Mouse (Mus musculus): ENCODE results near the gene Oxsm. TPM values are rescaled to one million over a fixed set of nuclear protein-coding genes. Genes with fewer than 3 reads are reported as not detected.

Oxsm gene
- polyA plus RNA-seq, 1 experiment from 2014 or later: 2.1 TPM

DNA sequence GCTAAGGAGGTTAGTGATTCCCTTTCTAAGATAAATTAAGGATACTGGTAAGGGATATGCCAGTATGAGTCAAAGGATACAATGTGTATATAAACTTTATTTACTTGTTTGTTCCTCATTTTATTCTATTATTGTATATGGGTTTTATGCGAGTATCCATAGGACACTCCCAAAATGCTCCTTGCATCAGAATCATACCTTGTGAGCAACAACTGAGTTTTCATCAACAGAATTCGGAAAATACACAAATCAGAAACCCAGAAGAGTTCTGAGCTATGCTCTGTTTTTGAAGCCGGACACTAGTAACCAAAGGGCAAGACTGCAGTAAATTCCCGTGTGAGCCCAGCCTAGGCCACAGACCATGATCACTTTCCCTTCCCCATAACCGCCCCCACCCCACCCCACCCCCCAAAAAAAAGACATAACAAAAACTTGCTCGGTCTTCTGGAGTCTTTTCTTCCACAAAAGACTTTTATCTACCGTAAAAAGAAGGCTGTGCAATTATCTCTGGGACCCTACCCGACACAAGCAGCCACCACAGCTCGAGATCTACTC lies 928 bp downstream of the Oxsm start:
- ATAC-seq (ENCODE audit: insufficient read depth): peak; percentile 32
- Histone ChIP-seq H3K36me3 (ENCODE audit: insufficient read depth) (no peaks in the 10 kb centered on the region), H3K4me1 (ENCODE audit: insufficient read depth) (peaks cover 11% of the 10 kb centered on the region), H3K4me2 (peak overlapping the region; percentile 86), H3K27me3 (ENCODE audit: insufficient read depth, low read length) (no peaks in the 10 kb centered on the region), H3K27ac (ENCODE audit: low read depth) (no peak overlapping the region), H3K9ac (peak overlapping the region; percentile 96), H3K4me3 (ENCODE audit: low read depth, low read length) (peak overlapping the region; percentile 67), H3K9me3 (ENCODE audit: low read depth, low read length) (no peaks in the 10 kb centered on the region)
- WGBS: 11% methylated on average over 9 of the region's 9 CpGs
- peak; percentile 5 for DNase-seq
- no peak for TF ChIP-seq CTCF (IDR thresholded peaks at IDR 0.05; ENCODE audit: low read depth)

- 66% methylated on average over 3 of the region's 3 CpGs for WGBS
- Histone ChIP-seq H3K4me1 (ENCODE audit: insufficient read depth) (peaks cover 13% of the 10 kb centered on the region), H3K4me2 (peak overlapping the region; percentile 86), H3K27me3 (ENCODE audit: insufficient read depth, low read length) (no peaks in the 10 kb centered on the region), H3K27ac (ENCODE audit: low read depth) (no peak overlapping the region), H3K36me3 (ENCODE audit: insufficient read depth) (no peaks in the 10 kb centered on the region), H3K9ac (no peak overlapping the region), H3K9me3 (ENCODE audit: low read depth, low read length) (no peaks in the 10 kb centered on the region), H3K4me3 (ENCODE audit: low read depth, low read length) (peak overlapping the region; percentile 67; the same call in 1 of the 2 replicates)
- ATAC-seq (ENCODE audit: insufficient read depth): no peak
- no peak for TF ChIP-seq CTCF (IDR thresholded peaks at IDR 0.05; ENCODE audit: low read depth)
- no peak for DNase-seq
Observed at GRCm38 (mm10) chr14:16248135-16248534, 1.5 kb downstream of the Oxsm start.

DNA sequence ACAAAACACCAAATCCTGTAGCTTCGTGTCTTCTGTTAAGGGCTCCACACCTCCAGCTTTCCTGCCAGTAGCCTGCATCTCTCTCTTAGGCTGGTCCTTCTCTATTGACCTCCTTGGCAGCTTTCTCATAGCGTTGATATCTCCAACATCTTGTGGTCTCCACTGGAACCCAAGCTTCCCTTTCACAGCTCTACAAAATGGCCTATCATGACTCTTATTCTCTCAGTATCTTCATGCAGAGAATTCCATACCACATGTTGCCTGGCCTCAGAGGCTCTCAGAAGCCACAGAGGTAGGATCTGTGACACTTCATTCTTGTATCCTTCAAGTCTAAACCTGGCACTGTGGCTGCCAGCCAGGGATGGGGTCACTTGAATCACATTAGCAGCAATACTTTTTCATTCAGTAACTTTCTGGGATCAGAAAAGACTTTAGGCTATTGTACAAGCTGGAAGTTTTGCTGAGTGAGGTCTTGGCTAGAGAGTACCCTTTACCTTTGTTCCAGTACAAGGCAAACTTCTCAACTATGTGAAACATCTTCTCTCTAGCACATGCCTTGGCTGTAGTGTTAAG lies 3.2 kb downstream of the Oxsm start:
- Histone ChIP-seq H3K9ac (no peak overlapping the region), H3K36me3 (ENCODE audit: insufficient read depth) (no peaks in the 10 kb centered on the region), H3K4me3 (ENCODE audit: low read depth, low read length) (no peak overlapping the region), H3K27ac (ENCODE audit: low read depth) (no peak overlapping the region), H3K9me3 (ENCODE audit: low read depth, low read length) (no peaks in the 10 kb centered on the region), H3K4me1 (ENCODE audit: insufficient read depth) (peaks cover 13% of the 10 kb centered on the region), H3K27me3 (ENCODE audit: insufficient read depth, low read length) (no peaks in the 10 kb centered on the region), H3K4me2 (no peak overlapping the region)
- no peak for ATAC-seq (ENCODE audit: insufficient read depth)
- DNase-seq: no peak
- no peak for TF ChIP-seq CTCF (IDR thresholded peaks at IDR 0.05; ENCODE audit: low read depth)
- WGBS: 82% methylated on average over 2 of the region's 2 CpGs

GRCm38 (mm10) chr14:16245127-16245526 lies 4.5 kb downstream of the Oxsm start:
- TF ChIP-seq CTCF (IDR thresholded peaks at IDR 0.05; ENCODE audit: low read depth): no peak
- H3K9ac ChIP-seq: no peak overlapping the region
- peaks cover 8% of the 10 kb centered on the region for H3K4me1 ChIP-seq (ENCODE audit: insufficient read depth)
- no peaks in the 10 kb centered on the region for H3K36me3 ChIP-seq (ENCODE audit: insufficient read depth)
- H3K4me2 ChIP-seq: no peak overlapping the region
- no peak for ATAC-seq (ENCODE audit: insufficient read depth)
- no peak for DNase-seq
- no peaks in the 10 kb centered on the region for H3K27me3 ChIP-seq (ENCODE audit: insufficient read depth, low read length)
- H3K4me3 ChIP-seq (ENCODE audit: low read depth, low read length): no peak overlapping the region
- WGBS: 44% methylated on average over 1 of the region's 1 CpGs
- H3K9me3 ChIP-seq (ENCODE audit: low read depth, low read length): no peaks in the 10 kb centered on the region
- H3K27ac ChIP-seq (ENCODE audit: low read depth): no peak overlapping the region

DNA sequence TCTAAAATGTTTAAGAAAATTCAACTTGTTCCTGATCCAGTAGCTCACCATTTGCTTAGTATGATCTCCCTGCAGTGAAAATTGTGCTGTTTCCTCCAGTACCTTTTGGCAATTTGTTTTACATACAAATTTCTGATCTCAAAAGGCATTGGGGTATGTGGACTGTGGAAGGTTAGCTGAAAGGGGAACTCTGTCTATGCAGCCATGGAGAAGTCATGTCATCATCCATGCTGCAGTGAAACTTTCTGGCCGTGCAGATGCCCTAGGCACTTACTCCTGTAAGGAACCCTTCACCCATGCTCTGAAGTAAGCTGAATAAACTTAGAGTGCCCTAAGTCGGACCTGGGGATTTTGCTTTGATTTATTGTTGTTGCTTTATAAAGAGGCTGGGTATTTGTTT lies 5.2 kb downstream of the Oxsm start:
- Histone ChIP-seq H3K27ac (ENCODE audit: low read depth) (peak overlapping the region; percentile 42; the same call in 1 of the 2 replicates), H3K36me3 (ENCODE audit: insufficient read depth) (no peaks in the 10 kb centered on the region), H3K27me3 (ENCODE audit: insufficient read depth, low read length) (no peaks in the 10 kb centered on the region), H3K4me1 (ENCODE audit: insufficient read depth) (peaks cover 4% of the 10 kb centered on the region; the same call in 1 of the 2 replicates), H3K4me2 (peak overlapping the region; percentile 66), H3K9me3 (ENCODE audit: low read depth, low read length) (no peaks in the 10 kb centered on the region), H3K4me3 (ENCODE audit: low read depth, low read length) (no peak overlapping the region), H3K9ac (no peak overlapping the region)
- ATAC-seq (ENCODE audit: insufficient read depth): no peak
- 52% methylated on average over 2 of the region's 2 CpGs for WGBS
- TF ChIP-seq CTCF (IDR thresholded peaks at IDR 0.05; ENCODE audit: low read depth): no peak
- DNase-seq: no peak

GRCm38 (mm10) chr14:16243603-16244209 lies 5.9 kb downstream of the Oxsm start:
- H3K36me3 ChIP-seq (ENCODE audit: insufficient read depth): no peaks in the 10 kb centered on the region
- H3K9me3 ChIP-seq (ENCODE audit: low read depth, low read length): no peaks in the 10 kb centered on the region
- peak; percentile 54 for DNase-seq
- peak overlapping the region; percentile 78 for H3K27ac ChIP-seq (ENCODE audit: low read depth)
- WGBS: 10% methylated on average over 10 of the region's 10 CpGs
- TF ChIP-seq CTCF (IDR thresholded peaks at IDR 0.05; ENCODE audit: low read depth): no peak
- ATAC-seq (ENCODE audit: insufficient read depth): peak; percentile 20; the same call in 1 of the 2 replicates
- H3K27me3 ChIP-seq (ENCODE audit: insufficient read depth, low read length): no peaks in the 10 kb centered on the region
- H3K4me3 ChIP-seq (ENCODE audit: low read depth, low read length): peak overlapping the region; percentile 56
- H3K9ac ChIP-seq: peak overlapping the region; percentile 67
- peaks cover 4% of the 10 kb centered on the region; the same call in 1 of the 2 replicates for H3K4me1 ChIP-seq (ENCODE audit: insufficient read depth)
- peak overlapping the region; percentile 66 for H3K4me2 ChIP-seq

DNA sequence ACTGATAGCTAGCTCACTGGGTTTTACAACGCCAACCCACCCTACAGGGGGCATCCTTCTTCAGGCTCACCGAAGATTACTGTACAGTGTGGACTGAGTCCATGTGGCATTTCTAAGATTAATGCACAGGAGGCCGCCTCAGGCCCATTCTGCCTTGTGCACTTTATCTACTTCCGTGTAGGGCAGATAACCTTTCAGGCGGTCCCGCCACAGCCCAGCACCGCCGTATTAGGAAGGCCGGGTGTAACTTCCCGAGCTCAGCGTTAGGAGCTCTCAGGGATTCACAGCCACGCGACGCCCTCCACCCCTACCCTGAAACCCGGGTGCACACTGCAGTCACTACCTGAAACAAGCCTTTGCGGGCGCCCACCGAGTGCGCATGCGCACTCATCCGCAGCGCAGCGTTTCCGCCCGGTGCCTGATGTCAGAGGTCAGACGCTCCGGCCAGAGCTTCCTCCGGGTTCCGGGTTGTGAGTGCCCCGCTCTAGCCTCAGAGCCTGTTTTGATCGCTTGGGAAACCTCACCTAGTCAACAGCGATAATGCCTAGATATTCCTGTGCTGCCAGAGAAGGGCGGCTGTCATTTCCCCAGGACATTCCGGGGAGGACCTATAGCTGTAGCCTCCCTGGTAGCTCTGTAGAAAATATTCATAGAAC lies 6.5 kb downstream of the Oxsm start:
- H3K4me3 ChIP-seq (ENCODE audit: low read depth, low read length): peak overlapping the region; percentile 56
- H3K9me3 ChIP-seq (ENCODE audit: low read depth, low read length): no peaks in the 10 kb centered on the region
- ATAC-seq (ENCODE audit: insufficient read depth) (peak; percentile 91), DNase-seq (peak; percentile 89)
- H3K27me3 ChIP-seq (ENCODE audit: insufficient read depth, low read length): no peaks in the 10 kb centered on the region
- peak overlapping the region; percentile 78 for H3K27ac ChIP-seq (ENCODE audit: low read depth)
- peak overlapping the region; percentile 67 for H3K9ac ChIP-seq
- peaks cover 4% of the 10 kb centered on the region; the same call in 1 of the 2 replicates for H3K4me1 ChIP-seq (ENCODE audit: insufficient read depth)
- TF ChIP-seq CTCF (IDR thresholded peaks at IDR 0.05; ENCODE audit: low read depth): peak; percentile 36
- 2% methylated on average over 34 of the region's 34 CpGs for WGBS
- peak overlapping the region; percentile 66 for H3K4me2 ChIP-seq
- H3K36me3 ChIP-seq (ENCODE audit: insufficient read depth): no peaks in the 10 kb centered on the region

Measured in lung, embryonic 14.5 days (tissue).